Mouse (Mus musculus) lung, postnatal 4 days (tissue): Measurements from ENCODE around the gene Cap2.

Experiments used
- DNase-seq, 2 experiments: peaks; one replicate each; pipeline ENCODE4 v3.0.0; 2021

The Cap2 gene

DNA sequence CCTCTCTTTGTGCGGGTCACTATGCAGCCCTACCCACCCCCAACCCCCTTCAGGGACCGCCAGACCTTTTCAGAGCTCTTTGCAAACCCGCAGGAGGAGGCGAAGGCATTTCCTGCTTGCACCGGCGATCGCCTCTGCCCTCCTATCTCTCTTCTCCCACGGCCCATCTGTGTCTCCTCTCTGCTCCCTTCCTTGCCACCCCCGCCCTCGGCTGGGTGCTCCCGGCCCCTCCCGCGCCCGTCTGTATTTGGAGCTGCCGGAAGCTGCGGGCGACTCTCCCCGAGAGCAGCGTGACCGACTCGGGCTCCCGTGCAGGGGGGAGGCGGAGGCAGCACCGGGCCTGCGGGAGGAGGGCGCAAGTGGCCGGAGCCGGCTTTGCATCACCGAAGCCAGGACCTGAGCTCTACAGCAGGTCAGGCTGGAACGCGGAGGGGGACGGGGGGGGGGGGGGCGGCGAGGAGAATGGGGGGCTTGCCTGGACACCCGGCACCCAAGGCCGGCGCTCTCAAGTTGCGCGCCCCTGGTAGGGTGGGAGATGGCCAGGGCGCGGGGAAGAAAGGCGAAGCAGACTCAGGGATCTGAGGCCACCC, at the start of gene Cap2:
Cap2 (plus strand) TSS at position 49 of the 590 bp plus-strand sequence.
- peak; percentile 75 to 79 for DNase-seq

DNA sequence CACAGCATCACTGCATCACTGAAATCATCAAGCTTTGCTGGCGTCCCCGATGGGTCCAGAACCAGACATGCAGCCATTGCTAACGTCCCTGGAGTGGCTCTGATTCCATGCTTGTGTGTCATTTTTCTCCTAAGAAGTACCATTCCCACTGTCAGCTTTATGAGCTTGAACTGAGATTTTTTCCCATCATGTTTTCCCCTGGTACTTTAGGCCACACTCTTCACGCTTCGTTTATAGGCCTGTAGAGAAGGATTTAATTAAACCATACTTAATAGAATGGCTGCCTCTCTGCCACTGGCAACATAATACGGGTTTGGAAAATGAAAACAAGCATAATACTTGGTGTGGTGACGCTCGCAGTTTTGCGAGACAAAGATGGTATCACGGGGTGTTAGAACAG, 42.1 kb upstream of the Cap2 start:
- DNase-seq, result no peak

DNA sequence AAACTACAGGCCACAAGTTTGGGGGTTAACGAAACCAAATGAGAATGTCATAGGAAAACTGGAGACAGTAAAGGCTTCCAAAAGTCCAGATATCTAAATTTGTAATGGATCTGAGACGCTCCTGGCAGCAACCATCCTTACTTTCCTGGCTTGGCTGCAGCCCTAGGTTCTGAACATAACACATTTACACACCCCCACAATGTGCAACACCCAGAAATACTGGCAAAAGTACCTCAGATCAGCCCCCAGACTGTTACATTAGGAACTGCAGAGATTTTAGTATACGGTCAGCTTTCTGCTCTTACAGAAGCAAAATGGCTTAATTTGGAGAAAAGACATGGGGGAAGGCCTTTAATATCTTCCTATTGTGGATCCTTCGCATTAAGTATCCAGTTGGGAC, 39.4 kb upstream of the Cap2 start:
- no peak for DNase-seq

DNA sequence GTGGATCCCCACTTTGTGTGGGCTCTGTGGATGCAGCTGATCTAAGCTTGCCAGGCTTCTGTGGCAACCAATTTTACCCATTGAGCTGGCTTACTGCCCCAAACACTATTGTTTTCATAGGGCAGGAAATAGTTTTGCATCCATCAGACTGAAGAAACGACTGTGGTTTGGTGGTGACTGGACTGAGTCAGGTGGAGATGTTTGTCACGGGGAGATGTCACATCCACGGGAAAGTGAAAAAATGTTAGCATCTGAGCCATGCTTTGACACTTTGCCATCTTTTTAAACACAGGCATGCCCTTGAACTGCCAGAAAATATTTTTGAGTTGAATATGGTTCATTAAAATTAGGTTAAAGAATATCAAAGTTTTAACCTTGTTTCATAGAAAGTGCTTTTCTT, 37.9 kb upstream of the Cap2 start:
- DNase-seq, result no peak

DNA sequence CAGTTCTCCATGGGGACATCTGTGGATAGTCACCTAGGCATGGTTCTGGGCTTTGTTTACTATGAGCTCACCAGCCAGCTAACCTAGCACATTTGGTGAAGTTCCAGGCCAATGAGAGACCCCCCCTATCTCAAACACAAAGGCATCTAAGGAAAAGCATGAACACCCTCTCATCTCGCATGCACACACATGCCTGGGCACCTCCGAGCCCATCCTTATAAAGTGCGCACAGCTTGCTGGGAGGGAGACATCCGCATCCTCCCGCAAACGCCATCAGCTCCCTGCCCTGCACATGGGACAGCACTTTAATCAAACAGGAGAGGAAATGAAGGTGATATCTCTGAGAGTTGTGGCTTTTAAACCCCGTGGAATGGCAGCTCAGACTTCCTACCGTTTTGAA, 33.4 kb upstream of the Cap2 start:
- no peak for DNase-seq

DNA sequence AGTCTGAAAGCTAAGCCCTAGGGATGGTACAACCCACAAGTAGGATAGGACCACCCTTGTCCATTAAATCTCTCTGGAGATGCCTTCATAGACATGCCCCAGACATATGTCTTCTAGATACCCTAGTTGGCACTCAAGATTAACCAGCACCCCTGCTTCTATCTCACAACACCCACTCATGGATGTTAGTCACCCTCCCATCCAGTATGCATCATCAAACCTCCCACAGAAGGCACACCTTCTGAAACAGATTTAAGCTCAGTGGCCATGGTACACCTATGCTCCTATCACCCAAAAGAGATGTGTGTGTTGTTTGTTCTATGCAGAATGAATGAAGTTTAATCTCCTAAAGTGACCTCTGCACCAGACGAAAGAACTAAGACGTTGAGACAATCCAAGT, 32.1 kb upstream of the Cap2 start:
- no peak for DNase-seq

DNA sequence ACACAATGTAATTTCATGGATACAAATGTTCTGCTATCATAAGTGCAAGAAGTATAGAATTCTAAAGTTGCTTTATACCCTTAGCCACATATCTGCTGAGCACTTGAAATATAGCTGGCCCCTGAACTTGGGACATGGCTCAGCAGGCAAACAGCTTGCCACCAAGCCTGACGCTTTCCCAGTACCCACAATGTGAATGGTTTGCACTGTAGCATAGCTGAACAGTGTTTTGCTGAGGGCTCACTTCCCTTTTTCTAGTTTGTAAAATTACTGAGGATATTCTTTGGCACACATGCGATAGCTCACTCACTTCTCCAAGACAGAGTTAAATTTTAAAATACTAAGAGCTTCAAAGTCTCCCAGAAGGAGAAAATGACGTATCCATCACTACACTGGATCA, 20.4 kb upstream of the Cap2 start:
- DNase-seq, result no peak

DNA sequence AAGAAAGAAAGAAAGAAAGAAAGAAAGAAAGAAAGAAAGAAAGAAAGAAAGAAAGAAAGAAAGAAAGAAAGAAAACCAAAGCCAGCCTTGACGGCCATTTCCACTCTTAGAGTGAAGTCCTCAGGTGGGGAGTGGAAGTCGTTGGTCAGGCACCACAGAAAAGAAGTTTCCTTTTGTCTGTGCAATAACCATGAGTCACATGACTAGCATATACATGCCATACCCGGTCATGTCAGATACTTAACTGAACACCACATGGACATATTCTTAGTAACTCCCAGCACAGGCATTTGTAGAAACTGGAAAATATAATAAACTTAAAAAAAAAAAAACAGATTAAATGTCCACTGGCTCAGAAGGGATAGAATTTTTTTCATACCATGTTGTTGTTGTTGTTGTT, 16.0 kb upstream of the Cap2 start:
- no peak for DNase-seq

DNA sequence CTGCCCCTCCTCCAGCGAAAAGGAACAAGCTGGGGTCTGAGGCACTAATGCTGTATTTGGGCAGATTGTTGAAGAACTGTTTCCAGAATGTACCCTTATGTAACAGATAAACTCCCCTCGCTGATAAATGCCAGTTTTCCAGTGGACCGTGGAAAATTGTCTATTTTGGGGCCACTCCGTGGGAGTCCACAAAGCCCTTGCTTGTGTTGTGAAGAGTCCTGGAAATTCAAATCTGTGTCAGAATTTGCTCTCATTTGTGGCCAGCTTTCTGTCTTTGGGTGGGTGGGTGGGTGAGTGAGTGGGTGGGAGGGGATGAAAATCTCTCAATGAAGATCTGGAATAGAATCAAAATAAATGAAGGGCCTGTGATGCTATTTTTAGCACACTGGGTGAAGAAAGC, 13.5 kb upstream of the Cap2 start:
- no peak for DNase-seq

DNA sequence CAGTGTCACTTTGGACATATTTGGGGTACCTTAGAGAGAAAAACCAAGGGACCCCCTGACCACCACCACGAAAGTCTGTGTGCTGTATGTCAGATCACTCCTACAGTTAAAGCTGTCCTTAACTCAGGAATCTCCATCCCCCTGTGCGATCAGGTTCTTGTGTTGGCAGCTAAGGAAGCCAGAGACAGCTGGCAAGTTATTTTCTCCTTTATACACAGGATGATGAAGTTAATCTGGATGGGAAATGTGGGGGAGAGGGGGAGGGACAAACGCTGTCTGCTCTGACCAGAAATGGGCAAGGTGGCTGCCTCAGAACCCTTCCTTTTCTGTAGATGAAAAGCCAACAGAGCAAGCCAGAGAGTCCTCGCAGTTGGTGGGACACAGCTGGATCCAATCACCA, 11.0 kb upstream of the Cap2 start:
- DNase-seq, result no peak

DNA sequence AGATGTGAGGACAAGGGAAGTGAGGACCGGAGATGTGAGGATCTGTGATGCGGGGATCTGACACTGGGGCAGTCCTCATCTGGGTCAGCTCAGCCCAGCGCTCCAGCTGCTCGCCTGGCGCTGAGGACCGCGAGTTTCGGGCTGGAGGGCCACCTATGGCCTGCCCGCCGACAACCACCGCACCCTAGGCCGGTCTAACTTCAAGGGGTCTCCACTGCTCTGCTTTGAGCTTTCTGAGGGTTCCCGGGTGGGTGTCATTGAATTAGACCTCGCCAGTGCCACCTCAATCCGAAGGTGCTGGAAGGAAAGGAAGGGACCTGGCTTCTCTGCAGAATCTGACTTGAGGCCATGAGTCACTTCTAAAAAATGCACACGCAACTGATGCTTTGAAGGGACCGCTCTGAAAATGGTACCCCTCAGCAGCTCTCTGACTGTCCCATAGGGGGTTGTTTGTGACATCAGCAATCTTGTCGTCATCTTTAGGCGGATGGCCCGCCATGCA, 793 bp downstream of the Cap2 start:
- peak; percentile 19 to 28 for DNase-seq

DNA sequence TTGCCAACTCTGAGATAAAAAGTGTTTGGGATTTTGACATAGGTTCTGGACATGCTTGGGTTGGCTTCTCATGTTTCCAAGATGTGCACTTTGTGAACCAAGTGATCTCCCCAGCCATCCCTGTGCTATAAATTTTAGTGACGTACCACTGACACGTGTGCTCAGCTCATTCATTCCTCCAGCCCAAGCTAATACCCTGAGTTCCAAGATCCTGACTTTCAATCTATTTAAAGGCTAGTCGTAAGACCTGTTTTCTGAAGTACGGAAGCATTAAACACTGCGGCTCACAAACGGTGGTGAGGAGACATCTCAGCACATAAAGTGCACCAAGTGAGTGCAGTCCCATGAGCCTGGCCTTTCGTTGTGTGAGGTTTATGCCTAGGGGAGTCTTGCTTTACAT, 6.3 kb downstream of the Cap2 start:
- no peak for DNase-seq

DNA sequence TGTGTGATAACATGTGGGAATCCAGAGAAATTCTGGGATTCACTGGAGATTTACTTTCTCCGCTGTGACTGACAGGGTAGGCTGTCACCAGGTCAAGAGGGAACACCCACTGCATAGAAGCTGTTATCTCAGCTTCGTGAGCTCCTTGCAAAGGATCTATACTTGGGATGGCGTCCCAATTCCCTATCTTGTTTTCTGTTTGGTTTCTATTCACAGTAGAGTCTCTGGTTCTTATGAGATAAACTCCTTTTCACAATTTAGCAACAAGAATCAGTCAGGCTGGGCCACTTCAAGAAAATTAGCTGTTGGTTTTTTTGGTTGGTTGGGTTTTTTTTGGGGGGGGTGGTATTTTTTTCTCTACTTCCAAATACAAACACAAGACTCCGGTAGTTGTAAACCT, 7.2 kb downstream of the Cap2 start:
- no peak for DNase-seq

DNA sequence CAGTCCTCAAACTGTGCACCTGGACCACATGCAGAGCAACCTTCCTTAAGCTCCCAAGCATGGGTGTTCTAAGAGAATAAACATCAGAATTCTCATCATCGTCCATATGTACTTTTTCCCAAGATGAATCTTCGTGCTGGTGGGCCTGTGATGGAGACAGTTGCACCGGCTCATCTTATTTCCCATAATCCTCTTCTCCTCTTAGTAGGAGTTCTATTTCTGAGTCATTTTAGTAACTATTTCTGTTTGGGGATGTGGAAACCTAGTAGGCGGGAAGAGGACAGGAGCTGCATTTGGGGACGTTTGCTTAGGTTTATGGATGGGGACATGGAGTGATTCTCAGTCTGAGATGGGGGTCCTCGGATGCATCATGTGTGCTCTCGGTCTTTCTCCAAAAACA, 8.8 kb downstream of the Cap2 start:
- DNase-seq, result no peak

DNA sequence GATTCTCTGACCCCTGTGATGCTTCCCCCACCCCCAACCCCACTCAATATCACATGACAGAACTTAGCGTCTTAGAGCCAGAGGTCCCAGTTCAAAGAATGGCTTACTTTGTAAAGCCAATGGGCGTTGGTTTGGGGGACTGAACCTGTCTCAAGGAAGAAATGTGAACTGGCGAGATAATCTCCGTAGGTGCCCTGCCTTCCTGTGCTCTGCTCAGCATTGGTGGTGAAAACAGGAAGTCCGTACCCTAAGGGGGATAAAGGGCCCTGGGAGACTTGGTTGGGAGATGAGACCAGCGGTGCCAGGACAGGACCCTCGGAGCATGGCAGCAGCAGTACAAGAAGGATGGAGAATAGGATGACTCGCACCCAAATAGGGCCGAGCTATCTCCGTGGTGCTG, 12.8 kb downstream of the Cap2 start:
- DNase-seq, result no peak

DNA sequence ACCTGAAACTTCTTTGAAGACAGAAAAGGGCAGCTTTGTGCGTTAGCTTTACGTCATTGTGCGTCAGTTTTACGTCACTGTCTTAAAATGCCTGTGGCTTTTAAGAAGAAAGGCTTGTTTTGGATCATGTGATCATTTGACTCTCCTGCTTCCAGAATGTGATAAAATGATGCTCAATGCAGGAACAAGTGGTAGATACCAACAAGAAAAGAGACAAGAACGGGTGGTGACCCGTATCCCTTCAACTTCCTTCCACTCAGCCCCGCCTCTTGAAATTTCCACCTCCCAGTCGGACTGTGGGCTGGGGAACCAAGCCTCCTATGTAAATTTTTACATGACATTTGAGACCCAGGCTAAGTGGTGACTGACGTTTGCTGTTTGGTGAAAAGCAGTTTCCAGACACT, 13.5 kb downstream of the Cap2 start:
- peak; percentile 45 to 55 for DNase-seq

DNA sequence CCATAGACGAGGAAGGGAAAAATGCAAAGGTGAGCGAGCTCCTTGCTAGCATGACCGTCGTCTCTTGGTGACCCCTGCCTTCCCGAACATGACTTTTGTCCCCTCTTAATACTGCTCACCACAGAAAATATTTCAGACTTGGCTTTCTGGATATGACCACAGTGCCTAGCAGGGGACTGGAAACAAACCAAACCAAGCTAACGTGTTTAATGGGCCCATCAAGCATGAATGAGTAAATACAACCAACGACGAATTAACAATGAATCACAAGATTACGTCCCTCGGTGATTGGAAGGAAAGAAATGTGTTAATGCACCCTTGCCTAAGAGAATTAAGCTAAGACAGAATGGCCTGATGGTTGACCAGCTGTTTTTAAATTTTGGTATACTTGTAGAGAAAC, 13.9 kb downstream of the Cap2 start:
- DNase-seq, result no peak

DNA sequence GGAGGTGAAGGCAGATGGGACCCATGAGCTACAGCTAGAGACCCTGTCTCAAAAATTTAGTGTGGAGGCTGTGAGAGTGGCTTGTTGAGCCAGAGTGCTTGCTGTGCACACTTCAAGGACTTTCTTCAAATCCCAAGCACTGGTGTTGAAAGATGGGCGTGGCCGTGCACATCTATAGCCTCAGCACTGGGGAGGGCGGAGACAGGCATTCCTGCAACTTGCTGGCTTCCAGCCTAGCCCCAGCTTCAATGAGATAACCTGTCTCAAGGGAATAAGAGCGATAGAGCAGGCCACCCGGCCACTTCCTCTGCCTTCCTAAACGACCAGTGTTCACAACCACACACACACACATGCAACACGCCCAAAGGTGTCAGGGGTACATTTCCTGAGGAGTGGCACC, 14.5 kb downstream of the Cap2 start:
- DNase-seq, result peak; percentile 71 to 87

DNA sequence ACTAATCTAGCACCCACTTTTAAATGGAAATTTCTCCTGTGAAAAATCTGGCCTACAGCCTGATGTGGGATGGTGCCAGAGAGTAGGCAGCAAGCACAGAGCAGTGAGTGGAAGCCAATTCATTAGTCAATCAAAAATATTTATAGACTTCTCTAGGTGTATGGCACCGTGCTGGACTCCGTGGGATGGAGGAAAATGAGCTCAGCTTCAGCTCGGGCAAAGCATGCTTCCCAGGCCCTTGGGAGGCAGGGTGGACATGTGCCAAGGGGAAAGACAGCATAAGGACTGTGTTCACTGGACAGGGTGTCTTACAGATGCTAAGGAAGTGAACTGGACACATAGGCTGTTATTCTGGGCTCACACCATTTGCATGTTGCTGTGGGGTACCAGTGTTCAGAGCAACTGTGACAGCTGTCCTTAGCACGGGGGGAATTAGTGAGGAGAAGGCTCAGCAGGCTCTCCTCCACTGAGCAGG, 15.6 kb downstream of the Cap2 start:
- DNase-seq, result no peak

DNA sequence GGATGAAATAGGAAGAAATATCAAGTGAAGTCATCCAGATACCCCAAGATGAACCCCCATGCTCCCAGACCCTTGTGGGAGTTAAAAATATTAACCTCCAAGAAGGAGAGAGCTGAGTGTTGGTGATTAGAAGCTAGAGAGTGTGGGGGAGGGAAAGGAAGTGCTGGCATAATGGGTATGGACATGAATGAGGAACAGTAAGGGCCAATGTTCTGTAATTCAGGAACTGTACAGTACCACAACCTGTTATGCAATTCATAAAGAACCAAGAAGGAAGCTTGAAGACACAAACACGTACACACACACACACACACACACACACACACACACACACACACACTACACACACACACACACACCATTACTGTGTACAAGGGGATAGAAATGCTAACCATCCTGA, 19.8 kb downstream of the Cap2 start:
- DNase-seq, result no peak

DNA sequence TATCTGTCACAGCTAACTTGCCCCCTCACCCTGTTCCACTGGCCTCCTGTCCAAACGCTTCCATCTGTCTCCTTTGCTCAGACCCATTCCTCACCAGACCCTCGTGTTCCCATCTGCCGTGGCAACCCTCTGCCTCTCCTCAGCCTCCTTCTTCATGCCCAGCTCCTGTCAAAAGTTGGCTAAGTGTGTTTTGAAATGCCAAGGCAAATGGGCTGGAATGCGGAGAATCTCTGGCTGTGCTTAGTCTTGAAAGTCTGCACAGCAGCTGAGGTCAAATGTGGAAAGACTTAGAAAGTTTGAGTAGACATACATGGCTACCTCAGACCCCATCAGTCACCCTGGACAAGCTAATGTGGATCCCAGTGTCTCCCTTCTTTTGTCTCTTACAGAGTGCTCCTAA, 21.1 kb downstream of the Cap2 start:
- DNase-seq, result peak in 1 of 2 experiments; percentile 29

DNA sequence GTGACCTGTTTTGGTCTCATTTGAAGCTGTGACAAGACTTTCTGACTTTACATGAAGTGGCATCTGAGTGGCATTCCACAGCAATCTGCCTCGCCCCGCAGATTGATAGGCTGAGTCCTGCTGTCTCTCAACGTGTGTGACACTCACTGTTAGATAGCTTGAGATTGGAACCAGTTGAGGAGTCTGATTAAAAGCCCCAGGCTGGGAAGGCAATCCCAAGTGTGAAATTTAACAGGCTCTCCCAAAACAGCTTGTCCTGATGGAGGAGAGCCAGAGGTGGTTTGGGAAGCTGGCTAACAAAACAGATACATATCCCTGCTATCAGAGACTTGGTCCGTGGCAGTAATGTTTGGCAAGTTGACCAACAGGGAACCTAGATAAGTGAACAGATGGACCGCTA, 21.6 kb downstream of the Cap2 start:
- DNase-seq, result peak in 1 of 2 experiments; percentile 41

DNA sequence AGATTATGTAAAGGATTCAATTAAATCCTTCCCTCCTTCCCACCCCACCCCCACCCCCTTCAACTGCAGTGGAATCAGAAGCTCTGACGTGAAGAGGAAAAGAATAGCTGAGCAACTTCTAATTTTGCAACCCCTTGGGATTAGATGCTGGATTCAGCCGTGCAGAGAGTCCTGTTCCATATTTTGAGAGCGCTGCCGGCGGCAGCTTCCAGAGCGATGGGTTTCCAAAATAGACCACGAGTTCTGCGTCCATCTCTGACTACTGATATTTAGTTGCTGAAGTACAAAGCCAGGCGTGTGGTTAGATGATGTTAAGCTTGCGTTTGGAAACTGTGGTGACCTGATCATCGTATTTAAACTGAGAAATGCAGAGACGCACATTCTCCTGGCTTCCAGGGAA, 22.1 kb downstream of the Cap2 start:
- no peak for DNase-seq

DNA sequence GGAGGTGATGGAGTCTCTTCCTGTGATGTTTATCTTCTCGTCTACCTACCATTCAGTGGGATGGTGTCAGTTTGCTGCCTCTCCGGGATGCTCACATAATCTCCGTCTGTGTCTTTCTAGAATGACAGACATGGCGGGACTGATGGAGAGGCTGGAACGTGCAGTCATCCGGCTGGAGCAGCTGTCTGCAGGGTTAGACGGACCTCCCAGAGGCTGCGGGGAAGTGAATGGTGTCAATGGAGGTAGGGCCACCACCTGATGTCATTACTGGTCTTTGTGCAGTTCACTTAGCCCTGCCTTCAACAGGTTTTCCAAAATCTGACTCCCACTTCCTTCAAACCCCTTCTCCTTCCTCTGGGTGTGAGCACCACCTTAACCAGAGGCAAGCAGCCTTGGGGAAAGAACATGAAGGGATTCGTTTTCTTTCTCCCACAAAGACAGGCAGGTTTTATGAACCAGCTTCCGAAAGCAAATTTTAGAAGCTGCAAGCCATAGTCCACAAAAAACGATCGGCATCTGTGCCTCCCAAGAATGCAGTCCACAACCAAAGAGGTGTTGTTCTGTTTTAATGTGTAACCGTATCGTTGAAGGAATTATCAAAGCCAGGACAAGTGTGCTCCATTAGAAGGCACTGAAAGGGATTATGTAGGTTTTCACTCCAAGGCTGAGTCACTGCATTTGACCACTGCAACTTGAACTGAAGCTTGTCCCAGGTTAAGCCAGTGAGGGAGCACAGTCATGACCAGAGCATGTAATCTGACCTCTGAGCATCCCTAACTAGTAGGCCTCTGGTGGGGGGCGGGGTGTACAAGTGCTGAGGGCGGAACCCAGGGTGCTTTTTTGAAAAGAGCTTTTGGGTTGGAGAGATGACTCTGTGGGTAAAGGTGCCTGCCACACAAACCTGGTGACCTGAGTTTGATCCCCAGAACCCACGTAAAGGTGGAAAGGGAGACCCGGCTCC, 23.9 kb downstream of the Cap2 start:
- DNase-seq, result no peak
